Mouse (Mus musculus): ENCODE results near the gene Aes. TPM values are rescaled to one million over a fixed set of nuclear protein-coding genes. Genes with fewer than 3 reads are reported as not detected.
A peak's percentile ranks its signal among the peaks of the same experiment; 100 is the strongest.

Gene Aes
- polyA plus RNA-seq, 1 experiment from 2014 or later: 429 TPM

GRCm38 (mm10) chr10:81598871-81599270 is 39.6 kb downstream of the Aes start:
- 44% methylated on average over 6 of the region's 6 CpGs for WGBS
- Histone ChIP-seq H3K4me2 (replicated peaks; ENCODE audit: low read depth) (no peak overlapping the region), H3K27ac (replicated peaks) (no peak overlapping the region), H3K4me1 (replicated peaks; ENCODE audit: control insufficient read depth, insufficient read depth) (peaks cover 9% of the 10 kb centered on the region), H3K9me3 (ENCODE audit: control insufficient read depth, low read length) (no peaks in the 10 kb centered on the region), H3K4me3 (ENCODE audit: low read depth, low read length) (no peak overlapping the region), H3K9ac (ENCODE audit: low read length) (no peak overlapping the region), H3K27me3 (ENCODE audit: control insufficient read depth, insufficient read depth, low read length) (no peaks in the 10 kb centered on the region), H3K36me3 (ENCODE audit: control insufficient read depth, insufficient read depth, low read length) (no peaks in the 10 kb centered on the region)
- DNase-seq (ENCODE audit: low spot score) (no peak), ATAC-seq (ENCODE audit: low FRiP score, low TSS enrichment) (no peak)
- TF ChIP-seq EP300 (optimal IDR thresholded peaks at IDR 0.05) (no peak), CTCF (IDR thresholded peaks at IDR 0.05; ENCODE audit: low read depth) (no peak)

GRCm38 (mm10) chr10:81599630-81600029 is 40.3 kb downstream of the Aes start:
- peaks cover 9% of the 10 kb centered on the region for H3K4me1 ChIP-seq (replicated peaks; ENCODE audit: control insufficient read depth, insufficient read depth)
- H3K4me2 ChIP-seq (replicated peaks; ENCODE audit: low read depth): no peak overlapping the region
- no peak for ATAC-seq (ENCODE audit: low FRiP score, low TSS enrichment)
- no peak overlapping the region for H3K4me3 ChIP-seq (ENCODE audit: low read depth, low read length)
- no peak overlapping the region for H3K9ac ChIP-seq (ENCODE audit: low read length)
- H3K27ac ChIP-seq (replicated peaks): no peak overlapping the region
- H3K9me3 ChIP-seq (ENCODE audit: control insufficient read depth, low read length): no peaks in the 10 kb centered on the region
- H3K36me3 ChIP-seq (ENCODE audit: control insufficient read depth, insufficient read depth, low read length): no peaks in the 10 kb centered on the region
- WGBS: 57% methylated on average over 5 of the region's 5 CpGs
- no peak for TF ChIP-seq CTCF (IDR thresholded peaks at IDR 0.05; ENCODE audit: low read depth)
- no peak for TF ChIP-seq EP300 (optimal IDR thresholded peaks at IDR 0.05)
- no peak for DNase-seq (ENCODE audit: low spot score)
- H3K27me3 ChIP-seq (ENCODE audit: control insufficient read depth, insufficient read depth, low read length): no peaks in the 10 kb centered on the region

DNA sequence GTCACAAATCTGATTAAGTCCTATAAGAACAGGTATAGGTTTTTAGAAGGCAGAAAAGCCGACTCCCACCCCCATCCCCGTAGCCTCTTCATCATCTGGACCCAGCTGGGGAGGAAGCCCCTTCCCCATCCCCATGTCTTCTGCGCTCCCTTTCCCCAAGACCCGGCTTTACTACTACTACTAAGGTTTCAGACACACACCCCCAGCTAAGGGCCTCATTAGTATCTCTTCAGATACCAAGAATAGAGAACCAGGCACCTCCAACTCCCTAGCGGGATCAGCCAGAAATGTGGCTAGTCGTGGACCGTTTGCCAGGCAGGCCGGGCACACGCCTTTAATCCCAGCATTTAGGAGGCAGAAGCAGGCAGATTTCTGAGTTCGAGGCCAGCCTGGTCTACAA is 40.8 kb downstream of the Aes start:
- H3K4me3 ChIP-seq (ENCODE audit: low read depth, low read length): no peak overlapping the region
- H3K4me2 ChIP-seq (replicated peaks; ENCODE audit: low read depth): no peak overlapping the region
- H3K9me3 ChIP-seq (ENCODE audit: control insufficient read depth, low read length): no peaks in the 10 kb centered on the region
- H3K36me3 ChIP-seq (ENCODE audit: control insufficient read depth, insufficient read depth, low read length): no peaks in the 10 kb centered on the region
- ATAC-seq (ENCODE audit: low FRiP score, low TSS enrichment): no peak
- H3K27ac ChIP-seq (replicated peaks): no peak overlapping the region
- H3K4me1 ChIP-seq (replicated peaks; ENCODE audit: control insufficient read depth, insufficient read depth): peaks cover 9% of the 10 kb centered on the region
- H3K27me3 ChIP-seq (ENCODE audit: control insufficient read depth, insufficient read depth, low read length): no peaks in the 10 kb centered on the region
- TF ChIP-seq CTCF (IDR thresholded peaks at IDR 0.05; ENCODE audit: low read depth) (no peak), EP300 (optimal IDR thresholded peaks at IDR 0.05) (no peak)
- 58% methylated on average over 10 of the region's 10 CpGs for WGBS
- DNase-seq (ENCODE audit: low spot score): no peak
- H3K9ac ChIP-seq (ENCODE audit: low read length): no peak overlapping the region

DNA sequence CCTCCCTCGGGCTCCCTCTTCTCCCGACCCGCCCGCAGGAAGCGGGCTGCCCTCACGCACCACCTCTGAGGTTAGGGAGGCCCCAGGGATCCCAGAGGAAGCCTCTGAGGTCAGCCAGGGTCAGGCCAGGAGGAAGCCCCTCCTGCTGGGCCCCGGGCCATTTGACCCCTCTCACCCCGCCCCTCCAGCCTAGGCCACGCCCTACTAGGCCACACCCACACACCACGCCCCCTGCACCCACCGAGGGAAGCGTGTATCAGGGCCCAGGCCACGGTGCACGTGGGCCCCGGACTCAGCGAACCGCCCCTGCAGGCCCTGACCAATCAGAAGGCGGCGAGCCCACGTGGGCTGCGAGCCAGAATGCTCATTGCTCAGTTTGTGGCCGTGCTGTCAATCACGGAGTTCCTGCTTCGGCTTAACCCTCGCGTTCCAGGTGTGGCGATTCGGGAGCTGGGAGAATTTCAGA is 41.5 kb downstream of the Aes start, which contains the start of gene Tle6:
Gene Tle6 (minus strand): TSS at position 336 of the 466 bp plus-strand sequence.
- under 1% methylated on average over 27 of the region's 28 CpGs for WGBS
- Histone ChIP-seq H3K9ac (ENCODE audit: low read length) (0 out of 2 replicates have a peak within 1 kb of the TSS, but pooled peaks have one; percentile 38), H3K27ac (replicated peaks) (peak within 1 kb of the TSS; percentile 49; the same call in 1 of the 2 replicates), H3K4me2 (replicated peaks; ENCODE audit: low read depth) (peak within 1 kb of the TSS; percentile 51), H3K4me3 (ENCODE audit: low read depth, low read length) (0 out of 2 replicates have a peak within 1 kb of the TSS, but pooled peaks have one; percentile 12), H3K4me1 (replicated peaks; ENCODE audit: control insufficient read depth, insufficient read depth) (peaks cover 12% of the 10 kb centered on the region), H3K27me3 (ENCODE audit: control insufficient read depth, insufficient read depth, low read length) (no peaks in the 10 kb centered on the region), H3K36me3 (ENCODE audit: control insufficient read depth, insufficient read depth, low read length) (no peaks in the 10 kb centered on the region), H3K9me3 (ENCODE audit: control insufficient read depth, low read length) (no peaks in the 10 kb centered on the region)
- DNase-seq (ENCODE audit: low spot score) (peak; percentile 97), ATAC-seq (ENCODE audit: low FRiP score, low TSS enrichment) (peak; percentile 85)
- TF ChIP-seq CTCF (IDR thresholded peaks at IDR 0.05; ENCODE audit: low read depth) (0 out of 2 replicates have a peak, but pooled peaks have one; percentile 1), EP300 (optimal IDR thresholded peaks at IDR 0.05) (no peak)

DNA sequence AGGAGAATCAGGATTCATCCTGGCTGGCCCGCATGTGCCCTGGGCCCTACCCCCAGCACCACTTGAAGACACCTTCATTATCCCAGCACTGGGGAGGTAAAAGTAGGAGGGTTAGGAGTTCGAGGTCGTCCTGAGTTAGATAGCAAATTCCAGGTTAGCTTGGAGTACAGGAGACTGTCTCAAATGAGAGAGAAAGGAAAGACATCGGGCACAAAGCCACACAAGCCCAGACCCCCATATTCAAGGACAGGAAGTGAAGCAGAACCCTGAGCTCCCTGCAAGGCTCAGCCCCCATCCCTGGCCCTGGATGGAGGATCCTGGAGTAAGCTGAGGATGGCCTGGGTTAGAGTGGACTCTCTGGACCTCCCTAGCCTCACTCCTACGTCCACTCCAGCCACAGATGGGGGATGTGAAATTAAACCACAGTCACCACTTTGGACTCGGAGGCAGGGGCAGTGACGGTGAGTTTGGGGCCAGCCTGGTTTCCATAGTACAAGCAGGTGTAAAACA is 42.2 kb downstream of the Aes start:
- WGBS: 41% methylated on average over 7 of the region's 7 CpGs
- Histone ChIP-seq H3K27me3 (ENCODE audit: control insufficient read depth, insufficient read depth, low read length) (no peaks in the 10 kb centered on the region), H3K9me3 (ENCODE audit: control insufficient read depth, low read length) (no peaks in the 10 kb centered on the region), H3K9ac (ENCODE audit: low read length) (0 out of 2 replicates have a peak overlapping the region, but pooled peaks have one; percentile 38), H3K4me3 (ENCODE audit: low read depth, low read length) (0 out of 2 replicates have a peak overlapping the region, but pooled peaks have one; percentile 12), H3K36me3 (ENCODE audit: control insufficient read depth, insufficient read depth, low read length) (no peaks in the 10 kb centered on the region), H3K4me2 (replicated peaks; ENCODE audit: low read depth) (peak overlapping the region; percentile 51), H3K4me1 (replicated peaks; ENCODE audit: control insufficient read depth, insufficient read depth) (peaks cover 9% of the 10 kb centered on the region), H3K27ac (replicated peaks) (no peak overlapping the region)
- ATAC-seq (ENCODE audit: low FRiP score, low TSS enrichment): no peak
- no peak for DNase-seq (ENCODE audit: low spot score)
- TF ChIP-seq CTCF (IDR thresholded peaks at IDR 0.05; ENCODE audit: low read depth): no peak
- no peak for TF ChIP-seq EP300 (optimal IDR thresholded peaks at IDR 0.05)

DNA sequence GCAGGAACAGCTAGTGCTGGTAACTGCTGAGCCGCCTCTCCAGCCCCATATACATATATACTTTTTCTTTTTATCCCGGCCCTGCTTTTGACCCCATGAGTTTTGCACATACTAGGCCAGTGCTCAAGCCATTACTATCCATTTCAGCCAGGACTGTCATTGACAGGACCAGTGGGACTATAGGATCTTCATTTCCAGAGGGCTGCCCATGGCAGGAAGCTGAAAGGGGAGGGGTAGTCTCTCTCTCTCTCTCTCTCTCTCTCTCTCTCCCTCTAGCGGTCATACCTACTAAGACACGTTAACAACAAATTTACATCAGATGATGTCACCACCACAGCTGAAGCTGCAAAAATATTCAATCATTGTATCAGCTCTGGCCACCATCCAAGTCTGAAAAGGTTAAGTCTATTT is 43.5 kb downstream of the Aes start:
- TF ChIP-seq CTCF (IDR thresholded peaks at IDR 0.05; ENCODE audit: low read depth): peak; percentile 77
- no peak for TF ChIP-seq EP300 (optimal IDR thresholded peaks at IDR 0.05)
- no peak overlapping the region for H3K27ac ChIP-seq (replicated peaks)

More for the DNA sequence above, 43.5 kb downstream of the Aes start:
- WGBS: 23% methylated on average over 4 of the region's 4 CpGs
- ATAC-seq (ENCODE audit: low FRiP score, low TSS enrichment) (no peak), DNase-seq (ENCODE audit: low spot score) (peak; percentile 37)
- Histone ChIP-seq H3K4me2 (replicated peaks; ENCODE audit: low read depth) (no peak overlapping the region), H3K36me3 (ENCODE audit: control insufficient read depth, insufficient read depth, low read length) (no peaks in the 10 kb centered on the region), H3K4me1 (replicated peaks; ENCODE audit: control insufficient read depth, insufficient read depth) (peaks cover 12% of the 10 kb centered on the region), H3K9me3 (ENCODE audit: control insufficient read depth, low read length) (no peaks in the 10 kb centered on the region), H3K9ac (ENCODE audit: low read length) (no peak overlapping the region), H3K27me3 (ENCODE audit: control insufficient read depth, insufficient read depth, low read length) (no peaks in the 10 kb centered on the region), H3K4me3 (ENCODE audit: low read depth, low read length) (no peak overlapping the region)
